Mouse (Mus musculus) left cerebral cortex, postnatal 10 days (tissue): ENCODE data around the gene Slc1a4. TPM values are rescaled to one million over a fixed set of nuclear protein-coding genes. Genes with fewer than 3 reads are reported as not detected.

Experiments
- DNase-seq, 2 experiments: peaks; one replicate each; pipeline ENCODE4 v3.0.0; 2021 to 2022; ENCODE audit warnings: low spot score in 2 of 2, mixed read lengths in 1 of 2; ENCODE audit errors: extremely low spot score in 1 of 2
- intact Hi-C: fragments of 180-260 bp; cut with DNase I; formaldehyde crosslinking; loops from one replicate; pipeline ENCODE4 v1.15.1; 2025
- total RNA-seq, 2 experiments: library from RNA; stranded (reverse); gene quantifications; 2 replicates each; pipeline ENCODE4 v1.2.3; 2021

Gene Slc1a4
- total RNA-seq, 2 experiments from 2014 or later = 67.7 to 75.4 TPM

GRCm38 (mm10) chr11:20277106-20277505, 55.4 kb downstream of the Slc1a4 start:
- intact Hi-C loops = no loop called here
- DNase-seq = no peak

- intact Hi-C loops = no loop called here
- DNase-seq = no peak
Observed at GRCm38 (mm10) chr11:20275974-20276373, 56.5 kb downstream of the Slc1a4 start.

GRCm38 (mm10) chr11:20269885-20270284, 62.6 kb downstream of the Slc1a4 start:
- intact Hi-C loops = no loop called here
- DNase-seq = no peak

GRCm38 (mm10) chr11:20262628-20263380, 69.7 kb downstream of the Slc1a4 start:
- DNase-seq = no peak
- intact Hi-C loops = loop anchor here (2.0 to 5.0 kb wide), 2 partner anchors 69 to 140 kb away; partner anchors contain the start of gene Slc1a4

- DNase-seq = no peak
- intact Hi-C loops = no loop called here
Observed at GRCm38 (mm10) chr11:20254791-20255190, 77.7 kb downstream of the Slc1a4 start.

GRCm38 (mm10) chr11:20253088-20253487, 79.4 kb downstream of the Slc1a4 start:
- no peak for DNase-seq
- intact Hi-C loops = no loop called here

Other genes with a start within 250 kb of the Slc1a4 start
- gene Actr2, start 219.8 kb downstream of the Slc1a4 start, total RNA-seq = 100 to 1,000 TPM; 316 to 321 TPM
- gene Rab1a, start 131.3 kb downstream of the Slc1a4 start, total RNA-seq = 100 to 1,000 TPM; 223 to 228 TPM
- 10 to 100 TPM; 32.0 to 32.7 TPM for gene Cep68, start 83.3 kb downstream of the Slc1a4 start, total RNA-seq
- 10 to 100 TPM; 21.5 to 23.7 TPM for gene Sertad2, start 210.5 kb upstream of the Slc1a4 start, total RNA-seq